Mouse (Mus musculus) cortical plate, adult 2 months (tissue): ENCODE data around the gene Rtf2. TPM values are rescaled to one million over a fixed set of nuclear protein-coding genes. Genes with fewer than 3 reads are reported as not detected.

Experiments used
- H3K27ac ChIP-seq: fragments of 200-500 bp; 2 replicates; pipeline ENCODE4 v1.5.1; 2012; ENCODE audit warnings: low read length, control low read depth, inconsistent platforms; ENCODE audit not compliant: insufficient read depth
- H3K4me1 ChIP-seq: fragments of 200-500 bp; 2 replicates; pipeline ENCODE4 v1.6.1; 2011; ENCODE audit warnings: low read length; ENCODE audit not compliant: control insufficient read depth, insufficient read depth
- H3K4me3 ChIP-seq: fragments of 200-500 bp; 2 replicates; pipeline ENCODE4 v1.5.1; 2011; ENCODE audit warnings: mild to moderate bottlenecking, low read length, control low read depth; ENCODE audit not compliant: insufficient read depth
- CTCF ChIP-seq: fragments of 200-500 bp; IDR thresholded peaks from 2 replicates; pipeline ENCODE4 v1.5.1; 2011; ENCODE audit warnings: mild to moderate bottlenecking, control low read depth, low read length; ENCODE audit not compliant: insufficient read depth; ENCODE audit errors: extremely low read depth
- POLR2A ChIP-seq: fragments of 200-500 bp; IDR thresholded peaks from 2 replicates; pipeline ENCODE4 v1.6.1; 2011; ENCODE audit warnings: mild to moderate bottlenecking, low read length, control low read depth; ENCODE audit not compliant: insufficient read depth; ENCODE audit errors: extremely low read depth
- polyA plus RNA-seq: library from polyadenylated mRNA; depleted of rRNA; stranded (reverse); fragments of >200 nt; gene quantifications from 2 replicates; pipeline ENCODE4 v1.2.3, GENCODE M21; 2012

Rtf2 gene
- polyA plus RNA-seq, 1 experiment: 83.8 TPM

DNA sequence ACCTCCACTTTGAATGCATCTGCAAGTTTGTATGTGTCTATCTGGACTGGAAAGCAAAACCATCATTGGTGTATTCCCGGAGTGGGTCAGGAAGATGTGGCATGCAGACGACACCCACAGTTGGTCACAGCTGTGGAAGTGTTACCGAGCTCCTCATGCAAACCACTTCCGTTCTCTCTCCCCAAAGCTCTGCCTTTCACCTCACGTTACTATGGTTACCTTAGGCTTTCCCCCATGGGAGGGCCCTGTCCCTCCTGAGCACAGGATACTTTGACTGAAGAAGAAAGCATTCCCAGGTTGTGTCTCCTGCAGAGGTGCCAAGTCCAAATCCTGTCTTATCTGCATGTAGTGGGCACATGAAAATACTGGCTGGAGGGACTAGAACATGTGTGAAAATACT is 6.6 kb upstream of the Rtf2 start:
- Histone ChIP-seq H3K4me1 (no peaks in the 10 kb centered on the region), H3K4me3 (no peak overlapping the region), H3K27ac (no peak overlapping the region)
- no peak for TF ChIP-seq POLR2A
- no peak for TF ChIP-seq CTCF

- no peak overlapping the region for H3K4me3 ChIP-seq
- no peak overlapping the region for H3K27ac ChIP-seq
- H3K4me1 ChIP-seq: peaks cover 7% of the 10 kb centered on the region
- no peak for TF ChIP-seq CTCF
- TF ChIP-seq POLR2A: no peak
Measured at GRCm38 (mm10) chr2:172437371-172437952, 2.9 kb upstream of the Rtf2 start.

GRCm38 (mm10) chr2:172440640-172441005 is 267 bp downstream of the Rtf2 start:
- Histone ChIP-seq H3K4me3 (peak overlapping the region; percentile 92), H3K27ac (no peak overlapping the region), H3K4me1 (peaks cover 7% of the 10 kb centered on the region)
- no peak for TF ChIP-seq POLR2A
- TF ChIP-seq CTCF: no peak

DNA sequence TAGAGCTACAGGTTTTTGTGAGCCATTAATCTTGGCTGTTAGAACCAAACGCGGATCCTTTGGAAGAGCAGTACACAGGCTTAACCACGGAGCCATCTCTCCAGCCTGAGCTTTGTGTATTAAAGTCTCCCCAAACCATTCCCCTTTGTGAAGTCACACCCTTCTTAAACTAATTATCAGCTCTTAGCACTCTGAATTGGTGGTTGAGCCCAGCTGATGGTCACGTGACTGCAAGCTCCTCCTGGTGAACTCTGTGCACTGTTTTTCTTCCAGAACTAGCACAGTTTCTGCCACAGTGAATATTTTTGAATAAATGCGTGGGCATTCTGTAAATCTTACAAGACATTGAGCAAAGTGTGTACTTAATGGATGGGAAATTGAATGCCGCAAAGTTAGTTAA is 820 bp downstream of the Rtf2 start:
- H3K4me3 ChIP-seq: peak overlapping the region; percentile 92
- peaks cover 7% of the 10 kb centered on the region for H3K4me1 ChIP-seq
- no peak overlapping the region for H3K27ac ChIP-seq
- TF ChIP-seq CTCF (no peak), POLR2A (no peak)

GRCm38 (mm10) chr2:172445617-172446016 is 5.3 kb downstream of the Rtf2 start:
- no peak for TF ChIP-seq CTCF
- TF ChIP-seq POLR2A: no peak
- Histone ChIP-seq H3K4me1 (peaks cover 3% of the 10 kb centered on the region; the same call in 1 of the 2 replicates), H3K4me3 (no peak overlapping the region), H3K27ac (no peak overlapping the region)

GRCm38 (mm10) chr2:172447317-172447716 is 7.0 kb downstream of the Rtf2 start:
- no peak overlapping the region for H3K27ac ChIP-seq
- no peak for TF ChIP-seq POLR2A
- peak; percentile 49 for TF ChIP-seq CTCF
- no peak overlapping the region for H3K4me3 ChIP-seq
- H3K4me1 ChIP-seq: no peaks in the 10 kb centered on the region

- no peaks in the 10 kb centered on the region for H3K4me1 ChIP-seq
- TF ChIP-seq POLR2A (no peak), CTCF (no peak)
- no peak overlapping the region for H3K27ac ChIP-seq
- no peak overlapping the region for H3K4me3 ChIP-seq
Measured at GRCm38 (mm10) chr2:172448329-172448728, 8.0 kb downstream of the Rtf2 start.

DNA sequence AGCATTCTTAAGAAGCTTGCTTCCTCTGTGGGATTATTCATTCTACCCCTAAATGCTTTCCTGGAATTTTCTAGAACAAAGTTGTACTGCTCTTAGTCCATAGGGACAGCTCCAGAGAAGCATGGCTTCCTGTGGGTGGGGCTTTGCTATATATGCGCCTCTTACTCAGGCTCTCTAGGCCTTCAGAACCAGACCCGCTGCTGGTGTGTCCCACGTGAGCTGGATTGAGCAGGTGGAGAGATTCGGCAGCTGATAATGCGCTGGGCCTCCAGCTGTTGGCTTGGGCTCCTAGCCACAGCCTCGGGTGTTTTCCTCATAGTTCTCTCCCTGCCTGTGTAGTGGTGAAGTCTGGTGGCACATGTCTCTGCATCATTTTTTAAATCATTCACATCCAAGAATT is 10.3 kb downstream of the Rtf2 start:
- no peak overlapping the region for H3K4me3 ChIP-seq
- no peaks in the 10 kb centered on the region for H3K4me1 ChIP-seq
- no peak overlapping the region for H3K27ac ChIP-seq
- TF ChIP-seq POLR2A (no peak), CTCF (no peak)

GRCm38 (mm10) chr2:172452031-172452430 is 11.7 kb downstream of the Rtf2 start:
- H3K4me1 ChIP-seq: no peaks in the 10 kb centered on the region
- H3K27ac ChIP-seq: no peak overlapping the region
- H3K4me3 ChIP-seq: no peak overlapping the region
- TF ChIP-seq CTCF: no peak
- TF ChIP-seq POLR2A: no peak

DNA sequence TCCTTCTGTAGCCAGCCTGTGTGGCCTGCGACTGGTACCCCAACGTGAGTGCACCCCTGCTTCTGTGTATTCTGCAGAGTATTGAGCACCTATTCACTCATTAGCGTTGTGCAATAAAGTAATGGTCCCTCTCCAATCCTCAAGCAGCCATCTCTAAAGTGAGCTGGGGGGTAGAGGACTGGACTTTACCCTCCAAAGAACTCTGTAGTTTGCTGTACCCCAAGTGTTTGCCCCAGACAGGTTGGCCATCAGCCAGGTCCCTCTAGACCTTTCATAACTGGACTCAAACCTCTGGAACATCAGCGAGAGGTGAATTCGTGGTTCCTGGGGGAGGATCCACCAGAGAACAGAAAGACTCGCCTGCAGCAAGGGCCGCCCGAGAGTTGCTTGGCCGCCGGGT is 12.1 kb downstream of the Rtf2 start:
- Histone ChIP-seq H3K4me3 (no peak overlapping the region), H3K27ac (no peak overlapping the region), H3K4me1 (no peaks in the 10 kb centered on the region)
- no peak for TF ChIP-seq CTCF
- no peak for TF ChIP-seq POLR2A
